Comparison of ENCODE assay signal across 9 mouse cellular contexts in the genomic region with DNA sequence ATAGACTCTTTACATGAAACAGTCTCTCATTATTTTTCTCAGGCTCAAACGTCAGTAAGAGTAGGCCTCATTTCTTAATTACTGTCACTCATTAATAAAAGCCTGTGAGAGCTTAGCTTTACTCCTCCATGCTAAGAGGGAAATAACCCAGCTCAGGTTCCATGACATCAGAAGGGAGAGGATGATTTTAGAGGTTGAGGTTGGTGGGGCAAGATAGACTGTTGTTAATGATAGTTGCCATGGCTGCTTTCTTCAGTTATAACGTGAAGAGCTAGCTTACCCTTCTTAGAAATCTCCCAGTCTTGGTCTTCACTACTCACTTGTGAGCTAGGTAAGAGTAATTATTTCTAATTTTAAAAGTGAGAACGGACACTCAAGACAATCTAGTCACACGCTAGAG. TPM values are rescaled to one million over a fixed set of nuclear protein-coding genes. Genes with fewer than 3 reads are reported as not detected.
DNase-seq lines count a peak whose midpoint lies in the region; ATAC-seq lines count a peak whose summit lies in the region.
"Had no signal": no experiment of that assay in that cellular context is flagged by ENCODE, and none has a peak within 500 bp of the region (broad histone marks: within the 10 kb centered on the region; RNA-seq: fewer than 3 reads in every experiment).

No protein-coding gene starts in this region.

- 30% methylated on average over 4 of the region's 4 CpGs for WGBS in forebrain, embryonic 14.5 days
- 78% methylated on average over 4 of the region's 4 CpGs for WGBS in midbrain, embryonic 10.5 days

- no peaks in the 10 kb centered on the region for H3K9me3 ChIP-seq in erythroblast, embryonic 14.5 days (ENCODE audit: control insufficient read depth, low read length)
- H3K9me3 ChIP-seq in forebrain, embryonic 14.5 days (replicated peaks; ENCODE audit: control insufficient read depth, low read length) = no peaks in the 10 kb centered on the region
- no peaks in the 10 kb centered on the region for H3K9me3 ChIP-seq in midbrain, embryonic 10.5 days (replicated peaks)

- no peak for ATAC-seq in erythroblast, adult 5-6 weeks (replicated peaks; ENCODE audit: low FRiP score, poor library complexity, severe bottlenecking)
- no peak for ATAC-seq in forebrain, embryonic 14.5 days

- H3K36me3 ChIP-seq in erythroblast, embryonic 14.5 days (ENCODE audit: control insufficient read depth) = no peaks in the 10 kb centered on the region; the same call in 1 of the 2 replicates
- peaks cover 7% of the 10 kb centered on the region; the same call in 1 of the 2 replicates for H3K36me3 ChIP-seq in forebrain, embryonic 14.5 days (ENCODE audit: control insufficient read depth, insufficient read depth, low read length)
- H3K36me3 ChIP-seq in midbrain, embryonic 10.5 days = 0 out of 2 replicates have a peak, but pooled peaks cover 5% of the 10 kb centered on the region

- H3K9ac ChIP-seq in forebrain, embryonic 14.5 days (ENCODE audit: low read length) = peak overlapping the region; percentile 29; the same call in 1 of the 2 replicates

- DNase-seq in 416B (ENCODE audit: low read depth) = peak; percentile 26
- no peak for DNase-seq in forebrain, embryonic 14.5 days (ENCODE audit: low spot score)
- DNase-seq in midbrain, embryonic 10.5 days (ENCODE audit: low spot score) = no peak
- no peak for DNase-seq in frontal cortex, postnatal 25 days (ENCODE audit: low spot score in 2 of 2)
- DNase-seq in ovary, postnatal 14 days (ENCODE audit: low spot score) = no peak
- DNase-seq in gastrocnemius, adult 8-10 months (ENCODE audit: low spot score in 2 of 2) = no peak
- DNase-seq: gastrocnemius, postnatal 10 days had no signal

- H3K27ac ChIP-seq in forebrain, embryonic 14.5 days (ENCODE audit: low read depth, low read length) = no peak overlapping the region
- H3K27ac ChIP-seq in midbrain, embryonic 10.5 days (replicated peaks) = no peak overlapping the region

- peaks cover 30% of the 10 kb centered on the region for H3K4me1 ChIP-seq in erythroblast, embryonic 14.5 days (ENCODE audit: control insufficient read depth)
- peaks cover 21% of the 10 kb centered on the region for H3K4me1 ChIP-seq in forebrain, embryonic 14.5 days (ENCODE audit: control insufficient read depth, insufficient read depth, low read length)
- H3K4me1 ChIP-seq in midbrain, embryonic 10.5 days = peaks cover 22% of the 10 kb centered on the region

- no peaks in the 10 kb centered on the region for H3K27me3 ChIP-seq in erythroblast, embryonic 14.5 days (ENCODE audit: control insufficient read depth)
- H3K27me3 ChIP-seq in forebrain, embryonic 14.5 days (replicated peaks; ENCODE audit: control insufficient read depth, insufficient read depth, low read length) = no peaks in the 10 kb centered on the region
- no peaks in the 10 kb centered on the region for H3K27me3 ChIP-seq in midbrain, embryonic 10.5 days (ENCODE audit: low read depth, poor library complexity, severe bottlenecking)

- peak overlapping the region; percentile 79 for H3K4me2 ChIP-seq in forebrain, embryonic 14.5 days (ENCODE audit: low read length)

- peak overlapping the region; percentile 8 for H3K4me3 ChIP-seq in erythroblast, embryonic 14.5 days (replicated peaks)
- peak overlapping the region; percentile 86; the same call in 1 of the 2 replicates for H3K4me3 ChIP-seq in forebrain, embryonic 14.5 days (ENCODE audit: low read depth, low read length)
- peak overlapping the region; percentile 86; the same call in 1 of the 2 replicates for H3K4me3 ChIP-seq in midbrain, embryonic 10.5 days

RNA-seq across cellular contexts. Expression of gene Zdhhc13, which starts 1.3 kb away (rescaled TPM):
- polyA plus RNA-seq in erythroblast, embryonic 14.5 days (2012) = 0.05 and 0.08 TPM in 2 replicates
- 11.7 and 21.1 TPM in 2 replicates for total RNA-seq in erythroblast, adult 5-6 weeks (2015; ENCODE audit: low replicate concordance)
- total RNA-seq in erythroblast, adult 5-6 weeks (2017; ENCODE audit: low replicate concordance) = 6.0 and 10.0 TPM in 2 replicates
- 54.9 and 61.5 TPM in 2 replicates for polyA plus RNA-seq in forebrain, embryonic 14.5 days (2014; fragmentation: Nextera tagmentation; extraction: Ambion mirVana)
- polyA plus RNA-seq in midbrain, embryonic 10.5 days (2016; fragmentation: Nextera tagmentation; extraction: Ambion mirVana) = 30.9 and 34.0 TPM in 2 replicates
- total RNA-seq in gastrocnemius, adult 8-10 months (2022) = 1 to 10 TPM; 2.9 to 4.6 (median 3.6) TPM

RNA-seq across cellular contexts. Expression of gene Csrp3, which starts 57.7 kb away (rescaled TPM):
- polyA plus RNA-seq in erythroblast, embryonic 14.5 days (2012) = not detected in 2 replicates
- total RNA-seq in erythroblast, adult 5-6 weeks (2015; ENCODE audit: low replicate concordance) = 6.7 and 11.0 TPM in 2 replicates
- total RNA-seq in erythroblast, adult 5-6 weeks (2017; ENCODE audit: low replicate concordance) = 3.0 TPM in 1 of 2 replicates, not detected in the other
- polyA plus RNA-seq in forebrain, embryonic 14.5 days (2014; fragmentation: Nextera tagmentation; extraction: Ambion mirVana) = not detected in 2 replicates
- polyA plus RNA-seq in midbrain, embryonic 10.5 days (2016; fragmentation: Nextera tagmentation; extraction: Ambion mirVana) = 0.22 TPM in 1 of 2 replicates, not detected in the other
- total RNA-seq in gastrocnemius, adult 8-10 months (2022) = 100 to 1,000 TPM; 106 to 187 (median 120) TPM

Comparison
In these comparisons a context has a peak if more than half of its experiments do, and no peak if none do; other contexts are left out.
1. H3K4me3 ChIP-seq: peak in every context shown above with its lines; median percentile 86 in forebrain, embryonic 14.5 days; 86 in midbrain, embryonic 10.5 days; 8 in erythroblast, embryonic 14.5 days.
2. RNA of gene Zdhhc13, which starts 1.3 kb away (polyA plus RNA-seq): 54.9 to 61.5 TPM in forebrain, embryonic 14.5 days and 30.9 to 34.0 TPM in midbrain, embryonic 10.5 days; 0.05 to 0.08 TPM in erythroblast, embryonic 14.5 days; every median in the first group is over 10 times any median in the second.